Mouse (Mus musculus) hematopoietic multipotent progenitor cell, adult 10-12 weeks (in vitro differentiated cells): ENCODE measurements around the gene Pira2. TPM values are rescaled to one million over a fixed set of nuclear protein-coding genes. Genes with fewer than 3 reads are reported as not detected.

ENCODE experiments used
- polyA plus RNA-seq: library from polyadenylated mRNA; stranded (reverse); fragments of >175 nt; gene quantifications from 2 replicates; pipeline ENCODE4 v1.2.3, GENCODE M21; 2012; ENCODE audit warnings: low replicate concordance

Pira2 gene
- 2.6 and 2.7 TPM in 2 replicates for polyA plus RNA-seq

GRCm38 (mm10) chr7:3844951-3845350 lies at the start of gene Pira2:
Gene Pira2, minus strand, starts transcription at chr7:3845051.

GRCm38 (mm10) chr7:3825599-3825998 lies 19.3 kb downstream of the Pira2 start, which contains the start of gene Gm15448:
Gene Gm15448, minus strand, starts transcription at chr7:3825687.

Other genes with a start within 250 kb of the Pira2 start
- not detected in 2 replicates for gene Oscar, start 228.9 kb downstream of the Pira2 start, polyA plus RNA-seq
- gene Ndufa3, start 227.7 kb downstream of the Pira2 start, polyA plus RNA-seq: 27.0 and 40.6 TPM in 2 replicates
- 20.6 and 34.3 TPM in 2 replicates for gene Tfpt, start 215.1 kb downstream of the Pira2 start, polyA plus RNA-seq
- gene Prpf31, start 215.1 kb downstream of the Pira2 start, polyA plus RNA-seq: 11.3 and 22.6 TPM in 2 replicates
- gene Cnot3, start 199.8 kb downstream of the Pira2 start, polyA plus RNA-seq: 337 and 537 TPM in 2 replicates
- gene Leng1, start 179.2 kb downstream of the Pira2 start, polyA plus RNA-seq: 12.3 and 12.7 TPM in 2 replicates
- gene Tmc4, start 167.5 kb downstream of the Pira2 start, polyA plus RNA-seq: 5.6 and 9.1 TPM in 2 replicates
- 53.9 and 185 TPM in 2 replicates for gene Tsen34, start 152.2 kb downstream of the Pira2 start, polyA plus RNA-seq
- gene Mboat7, start 151.5 kb downstream of the Pira2 start, polyA plus RNA-seq: 125 and 266 TPM in 2 replicates
- gene Rps9, start 141.1 kb downstream of the Pira2 start, polyA plus RNA-seq: 144 and 1,440 TPM in 2 replicates
- gene Pirb, start 124.7 kb downstream of the Pira2 start, polyA plus RNA-seq: 24.2 and 41.3 TPM in 2 replicates
- 0.24 and 0.38 TPM in 2 replicates for gene Gm15448, start 19.4 kb downstream of the Pira2 start, polyA plus RNA-seq
- gene Gm14548, start 53.1 kb upstream of the Pira2 start, polyA plus RNA-seq: 3.0 and 5.9 TPM in 2 replicates
- 3.2 and 5.7 TPM in 2 replicates for gene Lilra6, start 70.5 kb upstream of the Pira2 start, polyA plus RNA-seq
- 2.1 and 2.5 TPM in 2 replicates for gene Lair1, start 218.2 kb upstream of the Pira2 start, polyA plus RNA-seq